ENCODE assay signal across 17 mouse cellular contexts in the genomic region with DNA sequence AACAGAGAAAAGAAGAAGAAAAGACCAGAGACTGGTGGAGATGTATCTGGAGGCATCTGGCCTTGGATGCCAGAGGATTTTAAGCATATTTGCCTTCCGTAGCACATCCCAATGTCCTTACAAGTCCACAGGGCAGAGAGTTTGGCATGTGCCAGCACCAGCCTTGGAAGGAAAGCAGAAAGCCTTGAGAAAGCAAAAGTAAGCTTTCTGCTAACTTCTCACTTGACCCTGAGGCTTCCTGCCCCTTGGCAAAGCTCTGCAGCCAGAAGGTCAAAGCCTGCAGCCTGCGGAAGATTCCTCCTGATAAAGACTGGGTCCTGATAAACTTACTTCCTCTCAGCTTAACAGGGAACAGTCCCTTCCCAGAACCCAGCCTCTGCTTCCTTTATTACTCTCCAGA.
DNase-seq lines count a peak whose midpoint lies in the region.
"Had no signal": no experiment of that assay in that cellular context is flagged by ENCODE, and none has a peak within 500 bp of the region (broad histone marks: within the 10 kb centered on the region; RNA-seq: fewer than 3 reads in every experiment).

No protein-coding gene starts in this region.

- DNase-seq in kidney, adult 9 months, result peak; percentile 13
- DNase-seq in kidney, adult 11 months, result no peak
- DNase-seq in ovary, adult 18-20 months (ENCODE audit: low spot score), result peak; percentile 87
- DNase-seq in ovary, postnatal 10 days (ENCODE audit: low spot score), result no peak
- DNase-seq in adrenal gland, adult 2 months, result peak; percentile 84
- DNase-seq in adrenal gland, postnatal 25 days, result peak; percentile 50
- DNase-seq in urinary bladder, postnatal 14 days (ENCODE audit: low spot score), result no peak
- DNase-seq in urinary bladder, adult 18-20 months (ENCODE audit: low spot score in 2 of 2), result no peak
- DNase-seq: B cell, adult 2 months; cerebellum, adult 2 months; cerebellum, postnatal 14 days; forebrain, postnatal 0 days; gastrocnemius, postnatal 10 days; heart, postnatal 36 days; layer of hippocampus, adult 9-11 months; liver; thymus, postnatal 25 days had no signal

Comparison
In these comparisons a context has a peak if more than half of its experiments do, and no peak if none do; other contexts are left out.
1. DNase-seq: peak in kidney, adult 9 months (single experiment), ovary, adult 18-20 months (single experiment), adrenal gland, adult 2 months (single experiment) and adrenal gland, postnatal 25 days (single experiment); none in kidney, adult 11 months (single experiment), ovary, postnatal 10 days (single experiment), urinary bladder, postnatal 14 days (single experiment) and urinary bladder, adult 18-20 months (0 of 2).